Mouse (Mus musculus) yolk sac, embryonic 10.5 days (tissue): ENCODE data around the gene Josd2.

Experiments
- DNase-seq: peaks from one replicate; pipeline ENCODE4 v3.0.0-alpha.2; 2017; ENCODE audit warnings: low spot score

Gene Josd2

DNA sequence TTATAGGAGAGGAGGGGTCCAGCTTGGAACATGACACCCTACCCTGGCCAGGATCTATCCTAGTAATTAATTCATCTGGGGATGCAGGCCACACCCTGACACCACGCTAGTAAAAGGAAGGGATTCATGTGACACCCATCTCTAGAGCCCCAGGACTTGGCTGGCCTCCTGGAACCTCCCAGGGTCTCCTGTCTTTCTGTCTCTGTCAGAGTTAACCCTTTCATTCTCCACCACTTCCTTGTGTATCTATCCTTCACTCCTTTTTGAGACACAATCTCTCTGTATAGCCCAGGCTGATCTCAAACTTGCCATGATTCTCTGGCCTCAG, 4.7 kb downstream of the Josd2 start:
- DNase-seq = no peak

DNA sequence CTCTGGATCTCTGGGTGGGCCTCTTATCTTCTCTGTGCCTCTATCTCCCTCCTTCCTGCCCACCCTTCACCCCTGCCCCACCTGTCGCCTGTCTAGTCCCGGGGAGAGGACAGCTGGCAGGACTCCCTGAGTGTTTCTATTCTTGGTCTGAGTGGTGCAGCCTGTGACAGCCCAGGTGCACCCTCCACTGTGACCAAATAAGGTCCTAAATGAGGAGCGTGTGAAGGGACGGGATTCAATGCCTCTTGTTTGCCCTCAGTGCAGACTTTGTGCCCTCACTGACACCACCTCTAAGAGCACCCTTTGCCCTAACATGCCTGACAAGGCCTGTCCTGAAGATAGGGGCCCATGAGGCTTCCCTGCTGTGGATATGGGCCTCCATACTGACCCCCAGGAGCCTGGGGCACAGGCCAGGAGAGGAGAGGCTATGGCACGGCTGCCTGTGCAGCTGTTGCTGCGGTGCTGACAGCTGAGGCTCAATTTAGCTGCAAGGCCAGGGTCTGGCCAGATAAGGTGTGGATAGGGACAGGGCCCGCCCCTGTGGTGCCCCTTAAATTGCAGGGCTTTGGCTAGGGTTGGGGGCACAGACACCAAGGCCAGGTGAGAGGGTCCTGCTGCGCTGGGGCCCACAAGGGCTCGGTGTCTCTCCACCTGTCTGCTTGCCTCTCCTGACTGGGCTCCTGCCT, 5.3 kb downstream of the Josd2 start:
- DNase-seq = no peak

- DNase-seq = no peak
Measured at GRCm38 (mm10) chr7:44474419-44474818, 6.6 kb downstream of the Josd2 start.

DNA sequence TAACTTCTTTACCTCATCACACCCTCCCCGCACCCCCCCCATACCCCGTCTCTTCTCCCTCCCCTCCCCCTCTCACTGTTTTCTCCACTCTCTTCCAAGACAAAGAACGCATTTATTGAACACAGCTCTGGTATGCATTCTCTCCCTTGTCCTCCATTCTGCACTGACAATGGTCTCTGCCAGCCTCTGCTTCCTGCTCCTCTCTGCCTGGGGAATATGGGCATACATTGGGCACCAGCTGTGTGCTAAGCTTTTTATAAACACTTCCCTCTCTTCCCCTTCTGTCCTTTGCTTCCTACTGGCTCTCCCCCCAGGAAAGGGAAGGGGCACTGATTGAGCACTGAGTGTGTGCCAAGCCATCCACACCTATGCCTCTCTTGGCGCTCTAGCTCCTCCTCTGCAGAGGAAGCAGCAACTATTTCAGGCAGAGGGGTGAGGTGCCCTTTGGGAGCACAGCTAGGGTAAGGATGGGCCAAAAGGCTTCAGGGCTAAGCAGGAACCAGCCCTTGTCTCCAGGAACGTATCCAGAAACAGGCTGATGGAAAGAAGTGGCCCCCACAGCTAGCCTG, 7.3 kb downstream of the Josd2 start:
- no peak for DNase-seq

- DNase-seq = no peak
Measured at GRCm38 (mm10) chr7:44482836-44483435, 15.2 kb downstream of the Josd2 start.

GRCm38 (mm10) chr7:44484109-44484508, 16.3 kb downstream of the Josd2 start:
- no peak for DNase-seq

GRCm38 (mm10) chr7:44484841-44485571, 17.2 kb downstream of the Josd2 start:
- peak; percentile 52 for DNase-seq

DNA sequence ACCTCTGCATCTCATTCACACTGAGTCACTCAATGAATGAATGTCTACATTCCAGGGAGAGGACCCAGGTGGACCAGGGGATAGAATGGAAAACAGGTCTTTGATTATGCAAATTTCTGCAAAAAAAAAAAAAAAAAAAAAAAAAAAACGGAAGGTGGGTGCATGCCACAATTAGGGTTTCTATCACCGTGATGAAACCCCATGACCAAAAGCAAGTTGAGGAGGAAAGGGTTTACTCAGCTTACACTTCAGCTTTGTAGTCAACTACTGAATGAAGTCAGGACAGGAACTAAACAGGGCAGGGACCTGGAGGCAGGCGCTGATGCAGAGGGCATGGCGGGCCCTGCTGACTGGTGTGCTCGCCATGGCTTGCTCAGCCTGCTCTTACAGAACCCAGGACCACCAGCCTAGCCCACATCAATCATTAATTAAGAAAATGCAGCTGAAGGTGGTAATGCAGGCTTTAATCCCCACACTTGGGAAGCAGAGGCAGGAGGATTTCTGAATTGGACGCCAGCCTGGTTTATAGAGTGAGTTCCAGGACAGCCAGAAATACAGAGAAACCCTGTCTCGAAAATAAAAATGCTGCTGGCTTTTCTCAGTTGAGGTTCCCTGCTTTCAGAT, 17.9 kb downstream of the Josd2 start:
- no peak for DNase-seq

- DNase-seq = no peak
Measured at GRCm38 (mm10) chr7:44486927-44487575, 19.3 kb downstream of the Josd2 start.

GRCm38 (mm10) chr7:44487936-44488335, 20.2 kb downstream of the Josd2 start:
- DNase-seq = no peak

DNA sequence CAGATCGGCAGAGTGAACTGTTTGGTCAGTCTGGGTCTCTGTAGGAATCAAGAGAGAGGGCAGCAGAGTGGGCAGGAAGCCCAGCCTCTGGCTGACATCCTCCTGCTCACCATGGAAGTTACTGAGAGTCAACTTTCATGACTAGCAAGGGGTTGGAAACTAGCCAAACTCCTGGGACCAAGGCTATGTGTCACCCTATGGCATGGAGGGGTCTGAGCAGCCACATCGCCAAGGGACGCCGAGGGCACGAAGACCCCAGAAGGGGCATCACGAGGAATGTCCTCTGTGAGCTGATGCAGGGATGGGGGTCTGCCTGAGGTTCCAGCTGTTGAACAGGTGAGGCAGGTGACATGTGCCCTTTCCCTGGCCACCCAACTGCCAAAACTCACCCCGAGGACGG, 20.8 kb downstream of the Josd2 start:
- no peak for DNase-seq

DNA sequence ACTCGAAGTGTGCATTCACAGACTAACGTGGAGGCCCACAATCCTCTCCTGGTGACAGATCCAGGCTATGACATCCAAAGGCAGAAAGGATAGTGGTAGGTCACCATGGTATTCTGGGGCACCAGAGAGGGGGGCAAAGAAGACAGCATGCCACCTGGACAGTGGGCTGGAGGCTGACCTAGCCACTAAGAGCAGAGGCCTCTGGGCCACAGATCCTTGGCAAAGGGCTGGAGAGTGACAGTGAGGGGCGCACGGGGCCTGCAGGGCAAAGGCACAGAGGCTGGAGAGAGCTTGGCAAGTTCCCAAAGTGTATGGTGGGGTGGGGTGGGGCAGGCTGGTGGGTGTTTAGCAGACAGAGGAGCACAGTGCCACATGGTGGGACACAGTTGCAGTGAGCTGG, 22.5 kb downstream of the Josd2 start:
- no peak for DNase-seq

DNA sequence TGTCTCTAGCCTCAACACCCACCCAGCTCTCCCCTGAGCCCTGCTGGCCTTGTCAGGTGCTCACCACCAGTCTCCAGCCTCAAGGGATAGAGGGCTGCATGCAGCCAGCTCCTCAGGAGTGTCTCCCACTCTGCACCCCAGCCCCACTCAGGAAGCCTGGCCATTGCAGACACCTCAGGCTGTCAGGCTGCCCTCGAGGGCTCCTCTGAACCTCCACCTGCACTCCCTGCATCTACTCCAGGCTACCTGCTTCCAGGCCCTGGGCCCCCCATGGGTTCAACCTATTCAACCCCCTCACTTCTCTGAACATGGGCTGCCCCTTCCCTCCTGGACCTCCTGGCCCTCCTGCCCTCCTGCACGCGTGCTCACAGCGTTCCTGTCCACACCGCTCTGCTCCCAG, 23.6 kb downstream of the Josd2 start:
- no peak for DNase-seq

GRCm38 (mm10) chr7:44492166-44492826, 24.5 kb downstream of the Josd2 start:
- DNase-seq = no peak

DNA sequence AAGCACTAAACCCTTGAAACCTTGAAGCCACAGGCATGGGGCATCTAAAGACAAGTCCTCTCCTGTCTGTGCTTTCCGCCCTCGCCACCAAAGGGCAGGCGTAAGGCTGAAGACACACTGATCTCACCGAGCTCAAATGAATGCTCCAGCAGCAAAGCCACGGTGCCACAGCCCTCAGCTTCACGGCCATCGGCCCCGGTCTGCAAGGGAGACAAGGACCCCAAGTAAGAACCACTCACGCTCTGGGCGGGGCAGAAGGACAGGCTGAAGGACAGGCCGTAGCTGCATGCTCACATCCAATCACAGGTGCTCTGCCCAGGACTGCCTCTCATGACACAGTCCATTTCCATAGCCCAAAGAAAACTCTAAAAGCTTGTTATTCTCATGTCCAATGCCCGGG, 26.9 kb downstream of the Josd2 start:
- DNase-seq = no peak

- DNase-seq = no peak
Measured at GRCm38 (mm10) chr7:44495086-44495485, 27.3 kb downstream of the Josd2 start.

DNA sequence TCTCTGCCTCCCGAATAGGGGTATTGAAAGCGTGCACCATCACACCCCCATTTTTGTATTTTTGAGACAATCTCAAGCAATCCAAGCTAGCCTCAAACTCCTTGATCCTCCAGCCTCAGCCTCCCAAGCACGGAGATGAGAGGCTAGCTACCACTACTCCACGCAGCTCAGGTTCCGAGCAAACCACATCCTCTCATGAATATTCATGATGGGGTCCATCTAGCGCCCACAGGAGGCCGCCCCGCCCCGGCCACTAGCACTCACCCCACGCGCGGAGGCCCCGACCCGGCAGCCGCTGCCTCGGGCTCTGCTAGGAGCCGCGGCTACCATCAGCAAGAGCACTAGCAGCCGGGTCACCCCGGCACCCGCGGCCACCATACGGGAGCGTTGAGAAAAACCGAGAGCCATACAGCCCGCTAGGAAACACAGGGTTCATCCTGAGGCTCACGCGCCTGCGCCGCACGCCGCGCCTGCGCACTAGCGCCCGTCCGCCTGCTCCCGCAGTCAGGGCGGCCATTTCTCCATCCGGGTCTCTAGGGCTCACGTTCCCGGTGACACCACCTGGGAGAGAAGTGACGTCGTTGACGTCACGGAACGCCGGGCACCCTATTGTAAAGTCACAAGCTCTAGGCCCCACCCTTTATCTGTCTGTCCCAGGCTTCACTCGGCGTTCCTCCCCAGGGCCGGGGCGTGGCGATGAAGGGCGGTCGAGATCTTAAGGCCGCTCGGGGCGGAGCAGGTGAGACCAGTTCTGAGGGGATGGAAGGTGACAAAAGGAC, 28.4 kb downstream of the Josd2 start, which contains the start of the genes Emc10 and Fam71e1:
Gene Emc10 (minus strand): TSS at position 538 of the 779 bp plus-strand sequence.
Gene Fam71e1 (plus strand): TSS at position 590 of the 779 bp plus-strand sequence.
- peak; percentile 97 for DNase-seq

DNA sequence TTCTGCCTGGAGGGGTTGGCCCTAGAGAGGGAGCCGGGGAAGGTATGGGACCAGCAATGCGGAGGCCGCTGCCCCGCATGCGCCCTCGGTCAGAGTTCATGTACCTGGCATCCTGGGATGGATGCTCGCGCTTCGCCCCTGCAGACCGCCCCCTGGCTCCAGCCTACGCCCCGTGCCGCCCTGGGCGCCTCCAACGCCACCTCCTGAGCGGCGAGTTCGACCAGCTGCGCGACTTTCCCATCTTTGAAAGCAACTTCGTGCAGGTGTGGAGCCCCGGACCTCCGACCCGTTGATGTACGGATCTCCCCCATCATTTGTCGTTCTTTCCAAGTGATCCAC, 29.0 kb downstream of the Josd2 start:
- DNase-seq = no peak

- peak; percentile 22 for DNase-seq
Measured at GRCm38 (mm10) chr7:44497361-44498055, 29.7 kb downstream of the Josd2 start.

DNA sequence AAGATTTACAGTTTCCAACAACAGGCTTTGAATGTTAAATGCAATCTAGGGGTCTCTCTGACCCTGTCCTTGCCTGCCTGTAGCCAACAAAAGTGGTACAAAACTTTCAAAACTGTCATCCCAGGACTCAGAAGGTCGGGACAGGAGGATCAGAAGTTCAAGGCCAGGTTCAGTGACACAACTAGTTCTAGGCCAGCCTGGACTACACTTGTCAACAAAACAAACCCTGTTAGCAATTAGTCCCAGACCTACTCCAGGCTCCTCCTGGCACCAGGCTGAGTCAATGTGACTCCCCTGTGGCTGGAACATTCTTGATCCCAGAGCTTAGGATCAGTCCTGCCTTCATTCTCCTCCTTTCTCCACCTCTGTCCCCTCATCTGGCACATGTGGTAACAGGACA, 31.1 kb downstream of the Josd2 start:
- no peak for DNase-seq
